Mouse (Mus musculus) stomach, embryonic 15.5 days (tissue): ENCODE data around the gene Galnt10. TPM values are rescaled to one million over a fixed set of nuclear protein-coding genes. Genes with fewer than 3 reads are reported as not detected.

Source experiments
- ATAC-seq: fragments of 200-750 bp; cut with Nextera tagmentation; 2 replicates; pipeline ENCODE4 v1.8.0; 2017; ENCODE audit warnings: low read depth, moderate number of reproducible peaks, moderate TSS enrichment; ENCODE audit not compliant: insufficient read depth, low FRiP score
- H3K27ac ChIP-seq: fragments of 300-500 bp; sonication (generic); 2 replicates; pipeline ENCODE4 v1.5.1; 2015; ENCODE audit warnings: mild to moderate bottlenecking, inconsistent platforms
- H3K27me3 ChIP-seq: fragments of 300-500 bp; sonication (generic); replicated peaks from 2 replicates; pipeline ENCODE4 v1.6.1; 2015; ENCODE audit warnings: inconsistent platforms
- H3K36me3 ChIP-seq: fragments of 300-500 bp; sonication (generic); 2 replicates; pipeline ENCODE4 v1.6.1; 2015; ENCODE audit warnings: inconsistent platforms
- H3K4me1 ChIP-seq: fragments of 300-500 bp; sonication (generic); 2 replicates; pipeline ENCODE4 v1.6.1; 2015; ENCODE audit warnings: inconsistent platforms
- H3K4me2 ChIP-seq: fragments of 300-500 bp; sonication (generic); 2 replicates; pipeline ENCODE4 v1.6.1; 2015; ENCODE audit warnings: mild to moderate bottlenecking, inconsistent platforms
- H3K4me3 ChIP-seq: fragments of 300-500 bp; sonication (generic); replicated peaks from 2 replicates; pipeline ENCODE4 v1.5.1; 2015; ENCODE audit warnings: inconsistent platforms
- H3K9ac ChIP-seq: fragments of 300-500 bp; sonication (generic); 2 replicates; pipeline ENCODE4 v1.6.1; 2015; ENCODE audit warnings: inconsistent platforms
- H3K9me3 ChIP-seq: fragments of 300-500 bp; sonication (generic); 2 replicates; pipeline ENCODE4 v1.6.1; 2016; ENCODE audit warnings: inconsistent platforms
- WGBS: fragments of 180-500 bp; shearing (Covaris S2); methylation state at CpG from one replicate; pipeline ENCODE4 v1.1.7; 2015; 5-methylcytosine and 5-hydroxymethylcytosine counted together
- polyA plus RNA-seq: library from polyadenylated mRNA; unstranded; fragments of >200 nt; fragmentation: Nextera tagmentation; extraction: Ambion mirVana; gene quantifications from 2 replicates; pipeline ENCODE4 v1.2.1, GENCODE M21; 2015

The Galnt10 gene
- polyA plus RNA-seq, 1 experiment from 2014 or later = 19.8 TPM

GRCm38 (mm10) chr11:57760509-57761058 is 115.3 kb downstream of the Galnt10 start:
- Histone ChIP-seq H3K36me3 (no peaks in the 10 kb centered on the region; the same call in 1 of the 2 replicates), H3K4me3 (no peak overlapping the region), H3K4me2 (no peak overlapping the region), H3K27me3 (no peaks in the 10 kb centered on the region), H3K9ac (no peak overlapping the region), H3K4me1 (no peaks in the 10 kb centered on the region), H3K27ac (no peak overlapping the region), H3K9me3 (no peaks in the 10 kb centered on the region)
- no peak for ATAC-seq
- 25% methylated on average over 14 of the region's 14 CpGs for WGBS

- Histone ChIP-seq H3K4me2 (no peak overlapping the region), H3K4me3 (no peak overlapping the region), H3K4me1 (no peaks in the 10 kb centered on the region), H3K27me3 (no peaks in the 10 kb centered on the region), H3K27ac (no peak overlapping the region), H3K36me3 (no peaks in the 10 kb centered on the region; the same call in 1 of the 2 replicates), H3K9me3 (no peaks in the 10 kb centered on the region), H3K9ac (no peak overlapping the region)
- ATAC-seq = no peak
- 95% methylated on average over 4 of the region's 4 CpGs for WGBS
Measured at GRCm38 (mm10) chr11:57761347-57761746, 116.1 kb downstream of the Galnt10 start.

- H3K36me3 ChIP-seq = no peaks in the 10 kb centered on the region; the same call in 1 of the 2 replicates
- H3K27me3 ChIP-seq = no peaks in the 10 kb centered on the region
- H3K4me3 ChIP-seq = no peak overlapping the region
- no peak overlapping the region for H3K27ac ChIP-seq
- ATAC-seq = no peak
- H3K9ac ChIP-seq = no peak overlapping the region
- no peaks in the 10 kb centered on the region for H3K9me3 ChIP-seq
- 91% methylated on average over 3 of the region's 3 CpGs for WGBS
- H3K4me1 ChIP-seq = no peaks in the 10 kb centered on the region
- no peak overlapping the region for H3K4me2 ChIP-seq
Measured at GRCm38 (mm10) chr11:57764124-57764523, 118.9 kb downstream of the Galnt10 start.

- no peak overlapping the region for H3K4me2 ChIP-seq
- 54% methylated on average over 12 of the region's 12 CpGs for WGBS
- no peaks in the 10 kb centered on the region; the same call in 1 of the 2 replicates for H3K36me3 ChIP-seq
- no peaks in the 10 kb centered on the region for H3K4me1 ChIP-seq
- no peaks in the 10 kb centered on the region for H3K9me3 ChIP-seq
- H3K27me3 ChIP-seq = no peaks in the 10 kb centered on the region
- H3K4me3 ChIP-seq = no peak overlapping the region
- no peak for ATAC-seq
- H3K27ac ChIP-seq = no peak overlapping the region
- H3K9ac ChIP-seq = no peak overlapping the region
Measured at GRCm38 (mm10) chr11:57766617-57767016, 121.4 kb downstream of the Galnt10 start.

- ATAC-seq = no peak
- H3K9ac ChIP-seq = no peak overlapping the region
- H3K27ac ChIP-seq = no peak overlapping the region
- H3K36me3 ChIP-seq = no peaks in the 10 kb centered on the region; the same call in 1 of the 2 replicates
- no peaks in the 10 kb centered on the region for H3K9me3 ChIP-seq
- no peak overlapping the region for H3K4me3 ChIP-seq
- no peak overlapping the region for H3K4me2 ChIP-seq
- H3K4me1 ChIP-seq = no peaks in the 10 kb centered on the region
- H3K27me3 ChIP-seq = no peaks in the 10 kb centered on the region
- 56% methylated on average over 6 of the region's 6 CpGs for WGBS
Measured at GRCm38 (mm10) chr11:57767171-57767570, 121.9 kb downstream of the Galnt10 start.

- WGBS = 86% methylated on average over 5 of the region's 5 CpGs
- ATAC-seq = no peak
- H3K36me3 ChIP-seq = no peaks in the 10 kb centered on the region
- H3K9ac ChIP-seq = no peak overlapping the region
- H3K27me3 ChIP-seq = no peaks in the 10 kb centered on the region
- H3K4me3 ChIP-seq = no peak overlapping the region
- H3K4me2 ChIP-seq = no peak overlapping the region
- no peaks in the 10 kb centered on the region for H3K4me1 ChIP-seq
- no peaks in the 10 kb centered on the region for H3K9me3 ChIP-seq
- H3K27ac ChIP-seq = no peak overlapping the region
Measured at GRCm38 (mm10) chr11:57770776-57771175, 125.5 kb downstream of the Galnt10 start.

GRCm38 (mm10) chr11:57771676-57772075 is 126.4 kb downstream of the Galnt10 start:
- Histone ChIP-seq H3K27me3 (no peaks in the 10 kb centered on the region), H3K9me3 (no peaks in the 10 kb centered on the region), H3K9ac (no peak overlapping the region), H3K4me1 (0 out of 2 replicates have a peak, but pooled peaks cover 2% of the 10 kb centered on the region), H3K4me2 (no peak overlapping the region), H3K4me3 (no peak overlapping the region), H3K27ac (no peak overlapping the region), H3K36me3 (no peaks in the 10 kb centered on the region)
- WGBS = 86% methylated on average over 8 of the region's 8 CpGs
- no peak for ATAC-seq

GRCm38 (mm10) chr11:57773479-57773878 is 128.2 kb downstream of the Galnt10 start:
- no peak overlapping the region for H3K9ac ChIP-seq
- H3K36me3 ChIP-seq = no peaks in the 10 kb centered on the region
- H3K27ac ChIP-seq = no peak overlapping the region
- ATAC-seq = no peak
- H3K27me3 ChIP-seq = no peaks in the 10 kb centered on the region
- 49% methylated on average over 13 of the region's 13 CpGs for WGBS
- no peaks in the 10 kb centered on the region for H3K9me3 ChIP-seq
- H3K4me2 ChIP-seq = no peak overlapping the region
- no peak overlapping the region for H3K4me3 ChIP-seq
- H3K4me1 ChIP-seq = 0 out of 2 replicates have a peak, but pooled peaks cover 7% of the 10 kb centered on the region

GRCm38 (mm10) chr11:57773936-57774335 is 128.7 kb downstream of the Galnt10 start:
- no peaks in the 10 kb centered on the region for H3K9me3 ChIP-seq
- no peak overlapping the region for H3K4me2 ChIP-seq
- H3K27me3 ChIP-seq = no peaks in the 10 kb centered on the region
- ATAC-seq = no peak
- WGBS = 26% methylated on average over 4 of the region's 4 CpGs
- no peak overlapping the region for H3K27ac ChIP-seq
- 0 out of 2 replicates have a peak, but pooled peaks cover 7% of the 10 kb centered on the region for H3K4me1 ChIP-seq
- no peak overlapping the region for H3K9ac ChIP-seq
- H3K4me3 ChIP-seq = no peak overlapping the region
- H3K36me3 ChIP-seq = no peaks in the 10 kb centered on the region

GRCm38 (mm10) chr11:57775868-57776267 is 130.6 kb downstream of the Galnt10 start:
- H3K4me3 ChIP-seq = no peak overlapping the region
- WGBS = 66% methylated on average over 6 of the region's 6 CpGs
- no peak for ATAC-seq

GRCm38 (mm10) chr11:57776546-57776945 is 131.3 kb downstream of the Galnt10 start:
- 83% methylated on average over 3 of the region's 3 CpGs for WGBS
- H3K4me1 ChIP-seq = 0 out of 2 replicates have a peak, but pooled peaks cover 7% of the 10 kb centered on the region
- ATAC-seq = no peak

More at GRCm38 (mm10) chr11:57775868-57776267, 130.6 kb downstream of the Galnt10 start:
- H3K4me2 ChIP-seq = no peak overlapping the region
- no peak overlapping the region for H3K9ac ChIP-seq
- no peaks in the 10 kb centered on the region for H3K9me3 ChIP-seq
- H3K27ac ChIP-seq = no peak overlapping the region
- 0 out of 2 replicates have a peak, but pooled peaks cover 7% of the 10 kb centered on the region for H3K4me1 ChIP-seq
- no peaks in the 10 kb centered on the region for H3K36me3 ChIP-seq
- H3K27me3 ChIP-seq = no peaks in the 10 kb centered on the region

GRCm38 (mm10) chr11:57778349-57778748 is 133.1 kb downstream of the Galnt10 start:
- 21% methylated on average over 5 of the region's 5 CpGs for WGBS
- no peak overlapping the region for H3K4me3 ChIP-seq
- no peak overlapping the region for H3K9ac ChIP-seq
- no peaks in the 10 kb centered on the region for H3K27me3 ChIP-seq
- no peak overlapping the region for H3K4me2 ChIP-seq
- H3K27ac ChIP-seq = no peak overlapping the region
- no peaks in the 10 kb centered on the region for H3K36me3 ChIP-seq
- H3K9me3 ChIP-seq = no peaks in the 10 kb centered on the region
- peak; percentile 44; the same call in 1 of the 2 replicates for ATAC-seq
- H3K4me1 ChIP-seq = 0 out of 2 replicates have a peak, but pooled peaks cover 7% of the 10 kb centered on the region

More at GRCm38 (mm10) chr11:57776546-57776945, 131.3 kb downstream of the Galnt10 start:
- no peak overlapping the region for H3K27ac ChIP-seq
- H3K4me2 ChIP-seq = no peak overlapping the region
- no peak overlapping the region for H3K9ac ChIP-seq
- no peaks in the 10 kb centered on the region for H3K36me3 ChIP-seq
- H3K9me3 ChIP-seq = no peaks in the 10 kb centered on the region
- H3K4me3 ChIP-seq = no peak overlapping the region
- no peaks in the 10 kb centered on the region for H3K27me3 ChIP-seq
